Mouse (Mus musculus) right cerebral cortex, postnatal 4 days (tissue): Measurements from ENCODE around the gene Ackr4.
A peak's percentile ranks its signal among the peaks of the same experiment; 100 is the strongest.

Experiments used
- DNase-seq: peaks from one replicate; pipeline ENCODE4 v3.0.0-alpha.2; 2022

Gene Ackr4

GRCm38 (mm10) chr9:104126833-104127232 lies at the start of gene Ackr4:
Ackr4 (minus strand) TSS chr9:104126933.
- DNase-seq = no peak

GRCm38 (mm10) chr9:104172342-104172741 lies 45.6 kb upstream of the Ackr4 start:
- DNase-seq = no peak

- no peak for DNase-seq
Observed at GRCm38 (mm10) chr9:104171651-104172050, 44.9 kb upstream of the Ackr4 start.

GRCm38 (mm10) chr9:104169986-104170385 lies 43.3 kb upstream of the Ackr4 start:
- no peak for DNase-seq

GRCm38 (mm10) chr9:104165926-104166325 lies 39.2 kb upstream of the Ackr4 start:
- no peak for DNase-seq

- no peak for DNase-seq
Observed at GRCm38 (mm10) chr9:104164194-104164593, 37.5 kb upstream of the Ackr4 start.

- DNase-seq = no peak
Observed at GRCm38 (mm10) chr9:104161117-104161516, 34.4 kb upstream of the Ackr4 start.

GRCm38 (mm10) chr9:104157291-104157690 lies 30.6 kb upstream of the Ackr4 start:
- no peak for DNase-seq

- no peak for DNase-seq
Observed at GRCm38 (mm10) chr9:104156506-104156905, 29.8 kb upstream of the Ackr4 start.

- DNase-seq = no peak
Observed at GRCm38 (mm10) chr9:104155100-104155715, 28.5 kb upstream of the Ackr4 start.

- DNase-seq = no peak
Observed at GRCm38 (mm10) chr9:104152121-104152520, 25.4 kb upstream of the Ackr4 start.

GRCm38 (mm10) chr9:104148969-104149368 lies 22.2 kb upstream of the Ackr4 start:
- DNase-seq = no peak

- DNase-seq = no peak
Observed at GRCm38 (mm10) chr9:104146683-104147082, 19.9 kb upstream of the Ackr4 start.

GRCm38 (mm10) chr9:104144314-104144996 lies 17.7 kb upstream of the Ackr4 start:
- DNase-seq = no peak

- DNase-seq = no peak
Observed at GRCm38 (mm10) chr9:104142805-104143204, 16.1 kb upstream of the Ackr4 start.

GRCm38 (mm10) chr9:104140351-104140750 lies 13.6 kb upstream of the Ackr4 start:
- DNase-seq = no peak

GRCm38 (mm10) chr9:104130141-104130755 lies 3.5 kb upstream of the Ackr4 start:
- DNase-seq = no peak

- peak; percentile 36 for DNase-seq
Observed at GRCm38 (mm10) chr9:104128110-104128509, 1.4 kb upstream of the Ackr4 start.

GRCm38 (mm10) chr9:104123622-104124021 lies 3.1 kb downstream of the Ackr4 start:
- DNase-seq = no peak

GRCm38 (mm10) chr9:104123101-104123500 lies 3.6 kb downstream of the Ackr4 start:
- no peak for DNase-seq

GRCm38 (mm10) chr9:104109151-104109550 lies 17.6 kb downstream of the Ackr4 start:
- DNase-seq = no peak

GRCm38 (mm10) chr9:104108571-104109143 lies 18.1 kb downstream of the Ackr4 start:
- DNase-seq = no peak

- no peak for DNase-seq
Observed at GRCm38 (mm10) chr9:104107482-104107881, 19.3 kb downstream of the Ackr4 start.

GRCm38 (mm10) chr9:104106930-104107329 lies 19.8 kb downstream of the Ackr4 start:
- DNase-seq = no peak
